Mouse (Mus musculus): Measurements from ENCODE around the gene Kank4.
"Not testable (repeated sequence)": the region's sequence is repeated elsewhere in the genome, so short reads cannot be mapped to it uniquely, and the experiment has no call there.

Gene Kank4

GRCm38 (mm10) chr4:98773785-98774184 is 43.6 kb downstream of the Kank4 start:
- no peak for DNase-seq

GRCm38 (mm10) chr4:98767134-98768133 is 49.9 kb downstream of the Kank4 start:
- no peak for DNase-seq

- DNase-seq = no peak
Observed at GRCm38 (mm10) chr4:98758872-98759518, 58.3 kb downstream of the Kank4 start.

- peak; percentile 40 for DNase-seq
Observed at GRCm38 (mm10) chr4:98758012-98758821, 59.1 kb downstream of the Kank4 start.

- no peak for DNase-seq
Observed at GRCm38 (mm10) chr4:98756141-98756540, 61.2 kb downstream of the Kank4 start.

- no peak for DNase-seq
Observed at GRCm38 (mm10) chr4:98754456-98754855, 62.9 kb downstream of the Kank4 start.

GRCm38 (mm10) chr4:98743906-98744210 is 73.5 kb downstream of the Kank4 start:
- DNase-seq = peak; percentile 13

GRCm38 (mm10) chr4:98743209-98743905 is 74.0 kb downstream of the Kank4 start:
- DNase-seq = no peak

GRCm38 (mm10) chr4:98739753-98740152 is 77.6 kb downstream of the Kank4 start:
- peak; percentile 30 for DNase-seq

- DNase-seq = no peak
Observed at GRCm38 (mm10) chr4:98733660-98734059, 83.7 kb downstream of the Kank4 start.

- DNase-seq = no peak
Observed at GRCm38 (mm10) chr4:98728716-98729115, 88.6 kb downstream of the Kank4 start.

- no peak for DNase-seq
Observed at GRCm38 (mm10) chr4:98727959-98728347, 89.4 kb downstream of the Kank4 start.

GRCm38 (mm10) chr4:98727295-98727958 is 89.9 kb downstream of the Kank4 start:
- no peak for DNase-seq

- DNase-seq = no peak
Observed at GRCm38 (mm10) chr4:98726590-98727237, 90.6 kb downstream of the Kank4 start, which contains the start of gene L1td1. Gene L1td1, plus strand, starts transcription at chr4:98726734.

GRCm38 (mm10) chr4:98725439-98725838 is 91.9 kb downstream of the Kank4 start:
- DNase-seq = peak; percentile 29

- not testable (repeated sequence) for DNase-seq
Observed at GRCm38 (mm10) chr4:98724682-98725081, 92.7 kb downstream of the Kank4 start.

- peak; percentile 57 for DNase-seq
Observed at GRCm38 (mm10) chr4:98722454-98722853, 94.9 kb downstream of the Kank4 start.

- no peak for DNase-seq
Observed at GRCm38 (mm10) chr4:98718547-98718917, 98.8 kb downstream of the Kank4 start.

- DNase-seq = no peak
Observed at GRCm38 (mm10) chr4:98717735-98718546, 99.4 kb downstream of the Kank4 start.

- no peak for DNase-seq
Observed at GRCm38 (mm10) chr4:98710891-98711290, 106.4 kb downstream of the Kank4 start.

Measured in lung, postnatal 10 days (tissue).